Mouse (Mus musculus) kidney, adult 11 months (tissue): ENCODE measurements around the gene Sowaha.

Experiments used
- DNase-seq: peaks from one replicate; pipeline ENCODE4 v3.0.0; 2022

Sowaha gene

DNA sequence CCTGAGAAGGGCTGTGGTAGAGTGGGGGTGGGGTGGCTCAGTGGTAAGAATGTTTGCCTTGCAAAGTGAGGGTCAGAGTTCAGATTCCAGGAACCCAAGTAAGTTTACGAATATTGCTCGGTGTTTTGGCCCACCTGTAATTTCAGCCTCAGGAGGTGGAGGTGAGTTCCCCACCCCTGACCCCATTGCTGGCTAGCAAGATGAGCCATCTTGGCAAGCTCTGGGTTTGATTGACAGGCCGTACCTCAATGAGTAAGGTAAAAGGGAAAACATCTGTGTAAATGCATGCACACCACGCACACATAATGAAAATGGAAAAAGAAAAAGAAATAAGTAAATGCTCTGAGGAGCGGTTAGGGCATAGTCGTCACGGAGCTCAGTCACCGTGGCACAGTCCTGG lies 24.3 kb upstream of the Sowaha start:
- no peak for DNase-seq

DNA sequence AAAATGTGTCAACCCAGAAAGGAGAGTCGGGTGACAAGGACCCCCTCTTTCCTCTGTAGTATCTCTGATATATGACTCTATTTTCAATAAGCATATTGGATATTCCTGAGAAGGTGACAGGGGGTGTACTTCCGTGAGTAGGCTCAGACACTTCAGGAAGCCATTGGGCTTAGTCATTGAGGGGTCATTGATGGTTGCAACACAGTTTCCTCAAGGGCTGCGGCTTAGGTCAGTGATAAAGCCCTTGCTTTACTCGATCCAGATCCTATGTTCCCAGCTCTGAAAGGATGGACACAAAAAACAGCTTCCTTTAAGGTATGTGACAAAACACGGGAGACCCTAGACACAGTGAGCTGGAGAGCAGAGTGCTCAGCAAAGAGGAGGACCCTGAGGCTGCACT lies 23.7 kb upstream of the Sowaha start:
- DNase-seq = no peak

DNA sequence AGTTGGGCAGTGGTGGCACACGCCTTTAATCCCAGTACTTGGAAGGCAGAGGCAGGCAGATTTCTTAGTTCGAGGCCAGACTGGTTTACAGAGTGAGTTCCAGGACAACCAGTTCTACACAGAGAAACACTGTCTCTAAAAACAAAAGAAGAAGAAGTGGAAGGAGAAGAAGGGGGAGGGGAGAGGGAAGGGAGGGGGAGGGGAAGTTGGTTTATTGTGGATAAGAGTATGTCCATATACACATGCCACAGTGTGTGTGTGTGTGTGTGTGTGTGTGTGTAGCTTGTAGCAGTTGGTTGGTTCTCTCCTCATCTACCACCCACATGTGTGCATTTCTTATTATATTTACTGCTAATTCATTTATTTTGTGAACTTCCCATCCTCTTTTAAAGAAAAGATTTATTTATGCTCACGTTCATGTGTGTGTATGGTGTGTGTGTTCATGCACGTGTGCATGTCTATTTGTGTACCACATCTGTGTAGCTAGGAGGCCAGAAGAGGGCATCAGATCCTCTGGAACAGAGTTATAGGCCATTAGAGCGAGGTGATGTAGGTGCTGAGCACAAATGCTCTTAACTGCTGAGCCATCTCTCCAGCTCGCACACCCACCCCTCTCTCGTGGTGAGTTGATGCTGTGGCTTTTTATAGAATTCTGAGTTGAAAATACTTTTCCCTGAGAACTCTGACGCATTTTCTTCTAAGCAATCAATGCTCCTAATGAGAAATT lies 22.1 kb upstream of the Sowaha start:
- no peak for DNase-seq

DNA sequence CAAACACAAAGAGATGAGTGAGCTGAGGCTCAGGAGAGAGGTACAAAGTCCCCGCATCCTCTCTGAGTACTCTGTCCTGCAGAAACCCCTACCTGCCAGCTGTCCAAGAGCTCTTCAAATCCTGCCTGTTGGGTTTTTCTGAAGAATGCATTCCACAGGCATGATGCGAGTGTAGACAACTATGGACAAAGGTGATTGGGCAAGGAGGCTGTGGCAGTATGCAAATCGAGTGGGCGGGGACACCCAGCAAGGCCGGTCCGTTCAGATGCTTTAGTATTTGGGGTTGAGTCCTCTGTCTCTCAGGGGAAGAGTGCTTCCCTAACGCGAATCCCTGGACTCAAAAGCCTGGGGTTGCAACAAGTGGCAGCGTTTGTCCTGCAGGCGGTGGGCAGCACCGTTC lies 20.5 kb upstream of the Sowaha start:
- DNase-seq = peak; percentile 33

DNA sequence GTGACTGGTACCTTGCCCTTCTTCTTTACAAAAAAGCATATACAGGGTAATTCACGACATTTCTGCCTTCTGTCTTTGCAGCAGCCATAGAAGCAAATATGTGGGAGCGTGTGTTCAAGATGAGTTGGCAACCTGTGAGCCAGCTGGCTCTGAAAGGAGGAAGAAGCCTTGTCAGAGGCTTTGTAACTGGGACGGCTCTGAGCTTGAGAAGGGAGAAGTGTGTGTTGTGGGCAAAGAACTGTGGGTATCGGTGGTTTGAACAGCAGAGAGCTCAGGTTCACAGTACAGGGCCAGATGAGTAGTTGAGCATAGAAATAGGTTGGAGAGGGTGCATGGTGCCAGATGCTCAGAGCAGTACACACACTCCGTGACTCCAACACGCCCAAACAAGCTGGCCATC lies 16.9 kb upstream of the Sowaha start:
- no peak for DNase-seq

DNA sequence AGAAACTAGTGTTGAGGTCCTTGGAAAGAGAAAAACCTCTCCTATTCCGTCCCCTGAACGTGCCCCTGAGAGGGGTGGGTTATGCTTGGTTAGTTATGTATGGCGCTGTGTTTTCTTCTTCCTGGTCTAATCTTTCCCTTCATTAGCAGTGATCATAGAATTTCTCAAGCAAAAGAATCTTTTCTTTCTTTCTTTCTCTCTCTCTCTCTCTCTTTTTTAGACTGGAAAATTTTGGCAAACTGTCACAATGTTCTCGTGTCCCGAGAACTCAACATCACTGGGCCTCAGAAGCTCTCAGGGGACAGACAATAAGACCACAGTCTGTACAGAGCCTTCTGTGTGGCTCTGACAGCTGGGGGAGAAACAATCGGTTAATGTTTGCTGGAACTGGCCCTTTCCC lies 15.3 kb upstream of the Sowaha start:
- no peak for DNase-seq

DNA sequence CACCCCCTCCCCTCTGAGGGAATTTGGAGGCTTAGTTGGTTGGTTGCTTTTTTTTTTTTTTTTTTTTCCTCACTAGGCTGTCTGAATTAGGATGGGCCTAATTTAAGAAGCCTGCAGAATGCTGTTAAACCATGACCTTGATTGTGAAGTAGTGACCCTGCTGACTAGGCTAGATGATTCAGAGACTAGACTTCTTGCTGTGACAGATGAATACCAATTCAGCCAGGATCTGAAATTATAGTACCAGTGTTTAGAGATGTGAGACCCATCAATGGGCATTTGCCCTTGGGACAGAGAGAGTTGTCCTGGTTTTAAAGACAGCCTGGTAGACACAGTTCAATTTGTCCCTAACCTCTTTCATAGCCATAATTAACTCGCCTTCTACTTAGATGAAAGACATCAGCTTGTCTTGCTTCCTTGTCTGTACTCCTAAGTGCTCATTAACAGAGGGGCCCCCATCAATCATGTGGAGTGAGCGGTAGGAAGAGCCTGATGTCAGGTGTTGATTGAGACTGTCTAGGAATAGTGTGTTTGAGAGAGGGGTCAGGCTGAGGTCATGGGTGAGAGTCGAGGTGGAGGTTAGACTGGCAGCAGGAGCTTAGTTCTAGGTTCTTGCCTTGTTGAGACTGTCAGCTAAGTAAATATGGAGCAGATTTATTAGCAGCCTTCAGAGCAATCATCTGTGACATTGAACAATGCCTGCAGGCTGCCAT lies 13.3 kb upstream of the Sowaha start:
- no peak for DNase-seq

DNA sequence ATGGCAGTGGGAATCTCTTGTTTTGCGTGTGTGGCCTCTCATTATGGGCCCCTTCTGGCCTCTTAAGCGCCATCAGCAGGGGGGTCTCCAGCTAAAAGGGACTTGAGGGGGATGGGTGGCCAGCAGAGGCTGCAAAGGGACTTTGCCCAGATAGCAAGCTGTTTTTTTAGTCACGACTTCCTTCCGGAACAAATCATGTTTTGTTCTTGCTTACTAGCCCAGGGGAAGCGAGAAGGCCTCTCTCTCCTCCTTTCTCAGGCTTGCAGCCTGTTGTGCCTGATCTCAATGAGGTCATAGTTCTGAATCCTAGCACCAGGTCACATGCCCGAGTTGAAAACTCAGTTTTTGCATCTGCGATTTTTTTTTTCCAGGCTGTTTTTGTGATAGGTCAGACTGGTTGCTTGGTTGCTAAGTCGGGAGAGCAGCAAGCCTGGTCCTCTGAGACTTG lies 11.9 kb upstream of the Sowaha start:
- DNase-seq = no peak

DNA sequence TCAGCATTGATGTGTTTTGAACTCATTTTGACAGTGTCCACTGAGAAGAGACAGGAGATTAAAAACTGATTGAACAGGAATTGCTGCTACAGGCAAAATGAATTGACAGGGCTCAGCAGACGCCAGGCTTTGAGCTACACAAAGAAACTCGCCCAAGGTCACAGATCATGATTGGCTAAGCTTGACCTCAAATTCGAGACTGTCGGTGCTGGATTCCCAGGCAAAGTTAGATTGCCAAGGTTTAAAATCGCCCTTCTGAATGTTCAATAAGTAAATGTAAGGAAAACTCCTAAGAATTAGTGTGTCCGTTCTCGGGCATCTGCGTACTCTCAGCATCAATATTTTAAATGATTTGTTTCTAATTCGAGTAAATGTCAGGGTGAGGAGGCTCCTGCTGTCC lies 9.3 kb upstream of the Sowaha start:
- no peak for DNase-seq

DNA sequence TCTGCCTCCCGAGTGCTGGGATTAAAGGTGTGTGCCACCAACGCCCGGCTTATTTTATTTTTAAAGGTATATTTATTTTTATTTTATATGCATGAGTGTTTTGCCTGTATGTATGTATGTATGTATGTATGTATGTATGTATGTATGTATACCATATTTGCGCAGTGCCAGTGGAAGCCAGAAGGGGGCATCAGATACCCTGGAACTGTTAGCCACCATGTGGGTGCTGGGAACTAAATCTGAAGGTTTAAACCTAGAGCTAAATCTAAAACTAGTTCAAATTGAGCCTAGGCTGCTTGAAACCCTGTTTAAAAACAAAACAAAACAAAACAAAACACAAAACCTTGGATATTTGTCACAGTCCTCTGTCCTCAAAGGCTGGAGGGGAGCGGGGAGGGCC lies 8.9 kb upstream of the Sowaha start:
- no peak for DNase-seq

DNA sequence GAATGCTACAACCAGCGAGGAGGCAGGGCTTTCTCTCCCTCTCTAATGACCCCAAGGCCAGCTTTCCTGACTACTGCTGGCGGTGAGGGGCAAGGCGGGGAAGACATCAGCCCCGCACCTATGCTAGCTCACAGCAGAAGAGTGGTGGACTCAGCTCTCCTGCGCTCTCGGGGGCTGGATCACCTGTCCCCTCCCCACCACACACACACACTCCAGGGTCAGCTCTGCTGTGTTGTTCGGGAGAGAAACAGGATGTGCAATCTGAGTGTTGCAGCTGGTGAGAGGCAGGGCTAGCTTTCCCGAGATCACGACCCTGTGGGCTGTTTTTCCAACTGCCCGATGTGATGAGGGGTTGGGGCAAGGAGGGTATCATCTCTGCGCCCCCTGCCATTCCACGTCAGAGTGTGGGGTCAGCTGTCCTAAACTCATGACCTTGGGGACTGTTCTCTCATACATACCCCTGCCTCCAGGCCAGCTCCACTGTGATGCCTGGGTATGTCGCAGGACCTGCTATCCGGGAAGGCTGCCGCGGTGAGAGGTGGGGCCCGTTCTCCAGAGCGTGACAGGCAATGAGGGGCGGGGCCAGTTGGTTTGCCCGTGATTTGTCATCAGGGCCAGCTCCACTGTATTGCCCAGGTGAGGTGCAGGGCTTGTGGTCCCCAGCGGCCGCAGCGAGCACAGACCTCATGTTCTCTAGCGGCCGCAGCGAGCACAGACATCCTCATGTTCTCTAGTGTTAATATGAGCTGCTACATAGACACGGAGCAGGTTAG lies 6.9 kb upstream of the Sowaha start:
- DNase-seq = peak; percentile 58

DNA sequence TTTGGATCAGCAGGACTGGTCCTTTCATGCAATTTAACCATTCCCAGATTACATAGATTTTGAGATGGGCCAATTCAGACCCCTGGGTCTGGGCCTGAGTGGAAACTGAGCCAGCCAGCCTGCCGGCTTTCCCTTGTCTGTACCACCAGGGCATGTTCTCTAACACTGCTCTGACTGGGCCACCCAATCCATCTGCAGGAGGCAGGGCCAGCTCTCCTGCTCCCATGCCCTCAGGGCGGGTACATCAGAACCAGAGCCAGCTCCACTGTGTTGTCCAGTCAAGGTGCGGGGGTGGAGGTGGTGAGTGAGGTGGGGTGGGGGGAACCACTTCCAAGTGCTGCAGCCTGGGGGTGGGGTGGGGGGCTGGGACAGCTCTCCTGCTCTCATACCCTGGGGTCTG lies 6.3 kb upstream of the Sowaha start:
- no peak for DNase-seq

DNA sequence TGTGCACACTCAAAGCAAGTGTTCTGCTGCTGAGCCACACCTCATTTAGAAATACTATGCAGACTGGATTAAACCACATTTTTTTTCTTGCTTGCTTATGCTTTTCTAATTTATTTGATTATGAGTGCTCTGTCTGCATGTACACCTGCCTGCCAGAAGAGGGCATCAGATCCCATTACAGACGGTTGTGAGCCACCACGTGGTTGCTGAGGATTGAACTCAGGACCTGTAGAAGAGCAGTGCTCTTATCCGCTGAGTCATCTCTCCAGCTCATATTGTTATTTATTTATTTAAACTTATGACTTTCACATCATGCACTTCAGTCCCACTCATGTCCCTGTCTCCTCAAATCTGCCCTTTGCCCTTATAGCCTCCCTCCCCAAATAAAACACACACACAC lies 5.6 kb upstream of the Sowaha start:
- DNase-seq = no peak

DNA sequence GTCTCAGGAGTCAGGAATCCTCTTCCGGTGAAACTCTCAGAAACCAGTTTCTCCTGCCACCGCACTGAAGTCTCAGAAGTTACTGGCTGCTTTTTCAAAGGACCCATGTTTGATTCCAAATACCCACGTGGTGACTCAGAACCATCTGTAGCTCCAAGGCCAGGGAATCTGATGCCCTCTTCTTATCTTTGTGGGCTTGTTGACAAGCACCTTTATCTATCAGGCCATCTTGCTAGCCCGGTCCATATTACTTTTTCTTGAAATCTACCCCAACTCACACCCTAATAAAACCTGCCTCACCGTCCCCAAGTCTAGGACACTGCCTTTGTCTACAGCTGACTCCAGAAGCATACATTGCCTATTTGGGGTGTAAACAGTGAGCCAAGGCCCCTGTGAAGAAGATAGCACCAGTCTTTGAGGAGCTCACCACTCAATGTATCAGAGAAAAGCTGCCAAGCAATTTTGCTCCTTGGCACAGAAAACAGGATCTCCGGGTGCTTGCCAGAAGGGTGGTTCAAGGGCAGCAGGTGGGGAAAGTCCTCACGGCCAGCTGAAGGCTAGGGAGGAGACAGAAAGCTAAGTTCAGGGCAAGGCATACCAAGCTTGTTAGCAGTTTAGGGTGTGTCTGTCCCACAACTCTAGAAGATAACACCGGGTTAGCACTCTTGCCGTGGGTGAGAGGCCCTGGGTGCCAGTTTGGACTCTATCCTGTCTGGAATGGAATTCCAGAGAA lies 3.3 kb upstream of the Sowaha start:
- no peak for DNase-seq

DNA sequence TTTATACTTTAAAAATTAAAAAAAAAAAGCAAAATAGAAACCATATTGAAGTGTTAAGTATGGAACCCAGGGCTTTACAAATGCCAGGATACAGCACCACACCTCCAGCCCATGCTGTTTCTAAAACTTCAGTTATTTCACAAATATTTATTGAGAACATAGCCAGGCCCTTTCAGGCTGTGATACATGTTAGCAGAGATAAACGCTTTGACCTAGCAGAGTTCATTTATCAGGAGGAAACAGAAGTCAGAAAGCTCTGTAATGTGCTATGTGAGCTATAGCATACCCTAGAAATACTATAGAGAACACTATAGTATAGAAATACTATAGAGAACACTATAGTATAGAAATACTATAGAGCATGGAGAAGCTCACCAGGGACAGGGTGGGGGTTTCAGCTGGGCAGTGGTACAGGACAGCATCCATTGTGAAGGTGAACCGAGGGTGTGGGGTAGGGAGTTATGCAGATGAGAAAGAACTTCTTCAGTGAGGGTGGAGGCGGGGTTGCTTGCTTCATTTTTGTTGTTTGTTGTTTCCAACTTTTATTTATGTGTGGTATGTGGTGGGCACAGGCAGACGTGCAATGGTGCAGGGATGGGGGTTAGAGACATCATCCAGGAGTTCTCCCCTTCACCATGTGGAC lies 1.1 kb upstream of the Sowaha start:
- no peak for DNase-seq

DNA sequence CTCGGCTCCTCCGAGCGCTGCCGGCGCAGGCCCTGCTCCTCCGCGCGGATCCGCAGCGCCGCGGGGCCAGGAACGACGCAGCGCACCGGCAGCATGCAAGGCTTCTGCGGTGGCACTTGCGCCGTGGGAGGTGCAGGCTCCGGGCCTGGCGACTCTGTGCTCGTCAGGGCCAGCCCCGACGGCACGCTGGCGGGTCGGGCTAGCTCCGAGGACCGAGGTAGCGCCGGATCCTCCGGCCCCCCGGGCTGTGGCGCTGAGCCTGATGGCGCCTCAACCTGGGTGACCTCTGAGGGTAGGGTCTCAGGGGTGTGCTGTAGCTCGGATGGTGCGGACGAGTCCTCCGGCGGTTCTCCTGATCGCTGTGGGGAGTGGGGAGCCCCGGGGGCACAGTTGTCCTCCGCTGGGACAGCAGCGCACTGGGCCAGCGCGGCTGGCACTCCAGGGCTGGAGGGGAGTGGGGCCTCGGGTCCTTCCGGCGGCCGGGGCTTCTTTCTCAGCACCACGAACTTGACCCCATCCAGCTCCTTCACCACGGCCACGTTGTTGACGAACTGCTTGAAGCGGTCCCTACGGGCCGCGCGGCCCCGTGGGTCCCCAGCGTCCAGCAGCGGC lies 797 bp downstream of the Sowaha start:
- no peak for DNase-seq

DNA sequence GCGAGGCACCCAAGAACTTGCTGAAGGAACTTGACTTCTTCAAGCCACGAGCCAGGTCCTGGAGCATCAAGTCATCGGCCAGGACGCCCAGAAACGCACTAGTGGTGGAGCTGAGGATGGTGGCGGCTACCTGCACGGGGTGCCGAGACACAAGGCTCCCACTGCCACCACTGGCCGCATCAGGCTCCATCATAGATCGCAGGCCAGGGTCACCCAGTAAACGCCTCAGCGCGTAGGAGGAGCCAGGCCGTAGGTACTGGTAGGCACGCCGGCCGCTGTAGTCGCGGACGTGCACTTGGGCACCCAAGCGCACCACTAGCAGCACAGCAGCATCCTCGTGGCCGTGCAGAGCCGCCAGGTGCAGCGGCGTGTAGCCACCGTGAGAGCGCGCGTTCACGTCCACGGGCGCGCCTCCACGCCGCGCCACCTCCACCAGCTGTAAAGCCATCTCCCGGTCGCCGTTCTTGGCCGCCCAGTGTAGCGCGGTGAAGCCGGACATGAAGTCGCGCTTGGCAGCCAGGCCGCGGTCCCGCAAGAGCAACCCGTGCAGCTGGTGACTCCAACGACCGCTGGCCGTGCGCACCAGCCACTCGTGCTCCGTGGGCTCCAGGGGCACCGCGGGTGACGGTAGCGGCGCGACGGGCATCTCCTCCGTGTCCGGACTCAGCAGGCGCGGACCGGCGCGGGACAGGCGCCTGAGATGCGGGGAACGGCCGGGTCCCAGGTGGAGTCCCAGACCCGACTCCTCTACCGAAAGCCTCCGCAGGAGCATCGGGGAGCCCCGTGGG lies 1.5 kb downstream of the Sowaha start:
- DNase-seq = no peak

DNA sequence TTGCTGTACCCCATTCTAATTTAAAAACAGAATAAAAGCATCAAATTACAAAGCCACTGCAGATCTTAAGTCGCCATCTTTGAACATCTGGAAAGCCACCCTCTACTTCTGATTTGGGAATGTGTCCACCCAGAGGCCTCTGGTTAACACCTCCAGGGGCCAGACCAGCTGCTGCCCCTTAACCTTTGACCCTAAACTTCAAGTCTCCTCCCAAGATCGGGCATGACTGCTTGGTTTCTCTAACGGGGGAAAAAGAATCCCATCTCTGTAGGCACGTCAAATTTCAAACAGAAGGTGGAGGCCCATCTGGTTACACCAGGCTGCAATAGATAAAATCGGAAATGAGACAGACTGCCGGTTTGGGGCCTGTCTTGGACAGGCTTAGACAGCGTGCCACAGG lies 2.2 kb downstream of the Sowaha start:
- DNase-seq = no peak

DNA sequence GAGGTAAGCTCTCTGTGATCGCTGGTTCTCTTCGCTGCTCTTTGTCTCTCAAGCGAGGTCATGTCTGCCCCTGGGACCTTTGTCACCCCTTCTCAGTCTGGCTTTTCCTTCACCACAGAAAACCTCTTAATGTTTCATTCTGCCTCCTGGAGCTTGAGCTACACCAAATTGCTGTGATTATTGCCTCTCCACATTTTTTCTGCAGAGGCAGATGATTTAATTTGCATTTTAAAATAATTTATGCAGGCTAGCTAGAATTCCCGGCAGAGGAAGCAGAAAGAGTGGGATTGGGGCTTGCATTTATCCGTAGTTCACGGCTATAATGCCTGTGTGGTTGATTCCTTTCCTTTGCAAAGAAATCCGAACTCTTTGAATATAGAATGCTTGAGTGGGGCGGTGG lies 4.5 kb downstream of the Sowaha start:
- no peak for DNase-seq

DNA sequence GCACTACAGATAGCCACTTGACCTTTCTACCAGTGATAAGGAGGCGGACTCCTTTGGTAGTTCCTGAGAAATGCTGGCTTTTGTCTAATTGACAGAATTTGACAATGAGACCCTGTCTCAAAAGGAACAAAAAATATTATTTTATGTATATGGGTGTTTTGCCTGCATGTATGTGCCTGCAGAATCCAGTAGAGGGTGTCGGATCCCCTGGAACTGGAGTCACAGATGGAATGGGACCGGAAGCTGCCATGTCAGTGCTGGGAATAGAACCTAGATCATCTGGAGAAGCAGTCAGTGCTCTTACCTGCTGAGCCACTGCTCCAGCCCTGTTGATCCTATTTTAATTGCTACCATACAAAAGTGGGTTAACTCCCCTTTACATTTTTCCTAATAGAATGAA lies 7.4 kb downstream of the Sowaha start:
- DNase-seq = no peak

DNA sequence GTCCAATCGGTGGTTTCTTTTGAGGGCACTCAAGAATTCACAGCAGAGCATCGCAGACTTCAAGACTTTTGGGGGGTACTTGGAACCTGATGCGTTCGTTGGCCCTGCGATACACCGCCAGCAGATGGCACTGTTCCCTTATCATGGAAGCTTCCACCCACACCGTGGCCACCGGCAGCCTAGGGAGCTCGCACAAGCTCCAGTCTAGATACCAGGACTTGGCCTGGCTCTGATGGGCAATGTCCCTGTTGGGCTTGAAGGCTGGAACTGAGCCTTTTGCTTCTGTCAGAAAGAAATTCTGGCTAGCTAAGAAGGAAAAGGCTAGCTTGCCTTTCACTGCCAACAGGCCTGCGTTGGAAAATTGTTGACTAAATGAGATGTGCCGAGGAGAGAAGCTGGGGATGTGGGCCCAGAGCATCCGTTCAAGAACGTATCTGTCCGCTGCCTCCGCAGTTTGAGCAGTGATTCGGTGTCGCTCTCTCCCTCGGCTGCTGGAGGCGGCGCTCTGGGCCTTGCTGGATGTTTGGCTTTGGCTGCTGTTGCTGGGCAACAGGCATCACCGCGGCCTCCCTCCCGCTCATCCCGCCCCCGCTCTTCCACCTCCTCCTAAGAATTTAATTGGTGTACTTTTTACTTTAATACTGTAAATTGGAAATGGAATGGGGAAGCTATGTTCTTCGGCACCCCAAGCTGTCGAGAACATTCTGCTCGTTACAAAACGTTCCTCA lies 9.9 kb downstream of the Sowaha start, which contains the start of gene Gm9837:
TSS of gene Gm9837 (minus strand) at position 512 of the 728 bp plus-strand sequence.
- DNase-seq = peak; percentile 73
